Mouse (Mus musculus): ENCODE data around the gene E2f4. TPM values are rescaled to one million over a fixed set of nuclear protein-coding genes. Genes with fewer than 3 reads are reported as not detected.

Gene E2f4
- polyA plus RNA-seq, 2 experiments from 2014 or later: 49.1 to 64.7 TPM

DNA sequence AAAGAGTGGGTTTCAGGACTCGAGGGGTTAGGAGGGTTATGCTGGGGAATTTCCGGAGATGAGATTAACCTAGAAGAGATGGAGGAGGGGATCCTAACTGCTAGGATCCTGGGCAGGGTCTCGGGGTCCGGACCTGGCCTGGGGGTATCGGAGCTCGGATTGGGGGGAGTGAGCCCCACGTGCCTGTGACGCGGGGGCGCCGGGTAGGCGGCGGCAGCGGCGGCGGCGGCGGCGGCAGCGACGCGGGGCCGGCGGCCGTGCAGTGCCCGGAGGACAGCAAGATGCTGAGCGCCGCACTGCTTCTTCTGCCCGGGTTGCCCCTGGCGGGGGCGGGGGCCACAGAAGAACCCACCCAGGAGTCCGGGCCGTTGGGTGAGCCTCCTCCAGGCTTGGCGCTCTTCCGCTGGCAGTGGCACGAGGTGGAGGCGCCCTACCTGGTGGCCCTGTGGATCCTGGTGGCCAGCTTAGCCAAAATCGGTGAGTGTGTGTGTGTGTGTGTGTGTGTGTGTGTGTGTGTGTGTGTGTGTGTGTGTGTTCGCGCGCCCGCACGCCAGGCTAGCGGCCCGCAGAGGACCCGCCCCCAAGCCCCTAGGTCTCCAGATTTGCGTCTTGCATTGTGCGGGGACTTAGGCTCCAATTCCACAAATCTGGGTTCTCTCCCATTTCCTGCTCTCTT, 51.8 kb downstream of the E2f4 start:
- no peak for ATAC-seq

DNA sequence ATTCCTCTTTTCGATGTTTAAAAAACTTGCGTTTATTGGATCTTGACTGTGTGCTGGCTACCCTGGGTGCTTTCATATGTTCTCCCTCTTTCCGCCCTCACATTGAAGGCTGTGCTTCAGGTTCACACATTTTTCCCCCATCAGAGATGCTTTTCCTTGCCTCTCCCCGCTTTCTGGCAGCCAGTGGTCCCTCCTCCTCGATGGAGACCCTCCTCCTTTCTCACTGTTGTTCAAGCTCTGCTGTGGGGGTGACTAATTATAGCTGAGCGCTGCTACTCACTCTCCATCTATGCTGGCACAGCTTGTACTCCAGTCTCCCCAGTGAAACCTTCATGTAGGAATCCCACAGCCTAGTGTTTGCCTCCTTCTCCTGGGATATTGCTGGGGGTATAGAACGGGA, 52.7 kb downstream of the E2f4 start:
- no peak for ATAC-seq

DNA sequence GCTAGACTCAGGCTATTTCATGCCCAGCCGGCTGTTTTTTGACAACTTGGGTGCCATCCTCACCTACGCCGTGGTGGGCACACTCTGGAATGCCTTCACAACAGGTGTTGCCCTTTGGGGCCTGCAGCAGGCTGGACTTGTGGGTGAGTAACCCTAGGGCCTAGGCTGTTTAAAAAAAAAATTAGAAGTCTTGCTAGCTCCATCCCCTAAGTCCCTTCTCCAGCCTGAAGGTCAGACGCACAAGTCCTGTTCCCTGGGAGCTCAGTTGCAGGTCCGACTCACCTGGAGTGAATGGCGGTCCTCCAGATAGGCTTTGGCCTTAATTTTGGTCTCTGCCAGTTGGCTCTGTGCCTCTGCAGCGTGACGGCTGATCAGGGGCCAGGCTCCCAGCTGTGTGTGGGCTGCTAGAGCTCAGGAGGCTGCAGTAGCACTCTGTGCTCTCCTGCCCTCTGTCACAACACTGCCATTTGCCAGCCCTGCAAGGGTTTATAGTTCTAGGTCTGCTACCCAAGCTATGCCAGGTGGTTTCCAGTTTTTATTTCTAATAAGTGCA, 56.2 kb downstream of the E2f4 start:
- no peak for ATAC-seq

DNA sequence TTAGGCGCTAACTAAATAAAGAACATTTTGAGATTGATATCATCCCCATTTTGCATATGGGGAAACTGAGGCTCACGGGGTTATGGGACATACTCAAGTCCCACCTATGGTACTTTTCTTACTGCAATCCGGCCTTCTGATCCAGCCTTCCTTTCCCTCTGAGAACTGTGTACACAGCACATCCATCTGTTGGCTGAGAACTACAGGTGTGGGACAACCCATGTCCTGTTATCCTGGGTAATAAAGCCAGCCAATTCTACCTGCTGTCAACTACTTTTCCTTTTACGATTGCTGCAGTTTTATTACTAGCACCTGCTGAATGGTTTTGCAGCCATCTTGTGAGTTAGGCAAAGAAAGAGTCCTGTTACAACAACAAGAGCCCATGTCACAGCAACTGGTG, 57.1 kb downstream of the E2f4 start:
- ATAC-seq: no peak

Other genes starting within 250 kb of the E2f4 start
- gene Ces3a, start 249.1 kb upstream of the E2f4 start, polyA plus RNA-seq (2017; shearing (Covaris generic)): not detected
- gene Ces3b, start 213.9 kb upstream of the E2f4 start, polyA plus RNA-seq (2017; shearing (Covaris generic)): not detected
- gene Ces4a, start 165.9 kb upstream of the E2f4 start, polyA plus RNA-seq (2017; shearing (Covaris generic)): not detected
- 10 to 100 TPM; 34.0 to 49.2 TPM for gene Cbfb, start 127.0 kb upstream of the E2f4 start, polyA plus RNA-seq (2017; shearing (Covaris generic))
- 10 to 100 TPM; 12.0 to 17.4 TPM for gene D230025D16Rik, start 72.5 kb upstream of the E2f4 start, polyA plus RNA-seq (2017; shearing (Covaris generic))
- gene B3gnt9, start 42.5 kb upstream of the E2f4 start, polyA plus RNA-seq (2017; shearing (Covaris generic)): under 1 TPM; 0.42 to 0.62 TPM
- gene Tradd, start 33.1 kb upstream of the E2f4 start, polyA plus RNA-seq (2017; shearing (Covaris generic)): 10 to 100 TPM; 54.2 to 64.6 TPM
- 10 to 100 TPM; 17.7 to 24.2 TPM for gene Fbxl8, start 33.0 kb upstream of the E2f4 start, polyA plus RNA-seq (2017; shearing (Covaris generic))
- gene Hsf4, start 27.9 kb upstream of the E2f4 start, polyA plus RNA-seq (2017; shearing (Covaris generic)): under 1 TPM; 0.31 to 0.37 TPM
- gene Nol3, start 21.5 kb upstream of the E2f4 start, polyA plus RNA-seq (2017; shearing (Covaris generic)): not detected
- gene 4931428F04Rik, start 7.8 kb upstream of the E2f4 start, polyA plus RNA-seq (2017; shearing (Covaris generic)): 1 to 10 TPM in 1 of 2 experiments, under 1 TPM in 1; 0.79 to 1.1 TPM
- gene Exoc3l, start 1.6 kb upstream of the E2f4 start, polyA plus RNA-seq (2017; shearing (Covaris generic)): 1 to 10 TPM in 1 of 2 experiments, under 1 TPM in 1; 0.54 to 2.0 TPM
- gene Elmo3, start 7.9 kb downstream of the E2f4 start, polyA plus RNA-seq (2017; shearing (Covaris generic)): 1 to 10 TPM; 6.6 to 7.4 TPM
- 1 to 10 TPM; 1.4 to 2.7 TPM for gene Lrrc29, start 28.6 kb downstream of the E2f4 start, polyA plus RNA-seq (2017; shearing (Covaris generic))
- 100 to 1,000 TPM; 160 to 182 TPM for gene Tmem208, start 28.7 kb downstream of the E2f4 start, polyA plus RNA-seq (2017; shearing (Covaris generic))
- 1 to 10 TPM; 2.9 to 3.1 TPM for gene Fhod1, start 50.3 kb downstream of the E2f4 start, polyA plus RNA-seq (2017; shearing (Covaris generic))
- gene Slc9a5, start 51.2 kb downstream of the E2f4 start, polyA plus RNA-seq (2017; shearing (Covaris generic)): under 1 TPM; 0.24 to 0.44 TPM
- under 1 TPM in 1 of 2 experiments, not detected in 1; 0.20 TPM for gene Plekhg4, start 75.6 kb downstream of the E2f4 start, polyA plus RNA-seq (2017; shearing (Covaris generic))
- gene Kctd19, start 115.8 kb downstream of the E2f4 start, polyA plus RNA-seq (2017; shearing (Covaris generic)): not detected
- not detected for gene Lrrc36, start 115.9 kb downstream of the E2f4 start, polyA plus RNA-seq (2017; shearing (Covaris generic))
- gene Tppp3, start 173.9 kb downstream of the E2f4 start, polyA plus RNA-seq (2017; shearing (Covaris generic)): under 1 TPM; 0.50 to 0.60 TPM
- gene Zdhhc1, start 199.2 kb downstream of the E2f4 start, polyA plus RNA-seq (2017; shearing (Covaris generic)): under 1 TPM; 0.43 to 0.62 TPM
- gene Hsd11b2, start 221.1 kb downstream of the E2f4 start, polyA plus RNA-seq (2017; shearing (Covaris generic)): not detected